Mouse (Mus musculus) lung, postnatal 0 days (tissue): ENCODE data around the gene Gatad2a. TPM values are rescaled to one million over a fixed set of nuclear protein-coding genes. Genes with fewer than 3 reads are reported as not detected.
A peak's percentile ranks its signal among the peaks of the same experiment; 100 is the strongest.

ENCODE experiments used
- ATAC-seq: fragments of 200-750 bp; cut with Nextera tagmentation; 2 replicates; pipeline ENCODE4 v1.8.0; 2017; ENCODE audit warnings: moderate library complexity
- DNase-seq: peaks from one replicate; pipeline ENCODE4 v3.0.0-alpha.2; 2016; ENCODE audit warnings: low spot score
- H3K27ac ChIP-seq: fragments of 300-500 bp; sonication (generic); 2 replicates; pipeline ENCODE4 v1.5.1; 2014; ENCODE audit warnings: antibody characterized with exemption, mild to moderate bottlenecking, low read length, mixed read lengths
- H3K27me3 ChIP-seq: fragments of 300-500 bp; sonication (generic); replicated peaks from 2 replicates; pipeline ENCODE4 v1.6.1; 2014; ENCODE audit warnings: low read length, mixed read lengths; ENCODE audit not compliant: insufficient read depth
- H3K36me3 ChIP-seq: fragments of 300-500 bp; sonication (generic); 2 replicates; pipeline ENCODE4 v1.6.1; 2014; ENCODE audit warnings: low read length, mixed read lengths; ENCODE audit not compliant: insufficient read depth
- H3K4me1 ChIP-seq: fragments of 300-500 bp; sonication (generic); 2 replicates; pipeline ENCODE4 v1.6.1; 2014; ENCODE audit warnings: antibody characterized with exemption, low read depth, low read length, mixed read lengths; ENCODE audit not compliant: insufficient read depth
- H3K4me2 ChIP-seq: fragments of 300-500 bp; sonication (generic); replicated peaks from 2 replicates; pipeline ENCODE4 v1.6.1; 2014; ENCODE audit warnings: low read depth, mild to moderate bottlenecking, low read length, moderate library complexity, mixed read lengths
- H3K4me3 ChIP-seq: fragments of 300-500 bp; sonication (generic); 2 replicates; pipeline ENCODE4 v1.5.1; 2014; ENCODE audit warnings: low read depth, low read length
- H3K9ac ChIP-seq: fragments of 300-500 bp; sonication (generic); replicated peaks from 2 replicates; pipeline ENCODE4 v1.6.1; 2014; ENCODE audit warnings: low read depth, mild to moderate bottlenecking
- H3K9me3 ChIP-seq: fragments of 300-500 bp; sonication (generic); 2 replicates; pipeline ENCODE4 v1.6.1; 2016; ENCODE audit warnings: low read length, mixed read lengths
- CTCF ChIP-seq: IDR thresholded peaks from 2 replicates; pipeline ENCODE4 v1.5.1; 2016; ENCODE audit warnings: antibody characterized with exemption, mild to moderate bottlenecking
- EP300 ChIP-seq: IDR thresholded peaks from 2 replicates; pipeline ENCODE4 v1.6.1; 2016; ENCODE audit warnings: antibody characterized with exemption, mild to moderate bottlenecking, control low read depth
- WGBS: fragments of 180-500 bp; shearing (Covaris S2); extraction: QIAGEN DNeasy Blood & Tissue Kit; methylation state at CpG from one replicate; pipeline ENCODE4 v1.1.7; 2014; 5-methylcytosine and 5-hydroxymethylcytosine counted together
- polyA plus RNA-seq: library from polyadenylated mRNA; unstranded; fragments of >200 nt; fragmentation: Nextera tagmentation; extraction: Ambion mirVana; gene quantifications from 2 replicates; pipeline ENCODE4 v1.2.1, GENCODE M21; 2015

Gene Gatad2a
- polyA plus RNA-seq, 1 experiment from 2014 or later, result 40.9 TPM

GRCm38 (mm10) chr8:69895772-69896451 is 100.3 kb downstream of the Gatad2a start:
- Histone ChIP-seq H3K27me3 (no peaks in the 10 kb centered on the region), H3K27ac (no peak overlapping the region), H3K4me3 (no peak overlapping the region), H3K4me2 (no peak overlapping the region), H3K9ac (no peak overlapping the region), H3K9me3 (no peaks in the 10 kb centered on the region), H3K4me1 (peaks cover 7% of the 10 kb centered on the region; the same call in 1 of the 2 replicates), H3K36me3 (no peaks in the 10 kb centered on the region)
- ATAC-seq (no peak), DNase-seq (no peak)
- no peak for TF ChIP-seq CTCF
- no peak for TF ChIP-seq EP300
- WGBS, result 72% methylated on average over 4 of the region's 4 CpGs

GRCm38 (mm10) chr8:69894836-69895332 is 101.3 kb downstream of the Gatad2a start:
- Histone ChIP-seq H3K4me1 (no peaks in the 10 kb centered on the region), H3K9me3 (no peaks in the 10 kb centered on the region), H3K27me3 (peaks cover under 1% of the 10 kb centered on the region; the same call in 1 of the 2 replicates), H3K9ac (no peak overlapping the region), H3K4me2 (no peak overlapping the region), H3K36me3 (no peaks in the 10 kb centered on the region), H3K27ac (no peak overlapping the region), H3K4me3 (no peak overlapping the region)
- ATAC-seq (no peak), DNase-seq (no peak)
- WGBS, result 66% methylated on average over 6 of the region's 6 CpGs
- TF ChIP-seq EP300 (no peak), CTCF (no peak)

- Histone ChIP-seq H3K4me1 (peaks cover 2% of the 10 kb centered on the region; the same call in 1 of the 2 replicates), H3K27ac (no peak overlapping the region), H3K27me3 (peaks cover 11% of the 10 kb centered on the region), H3K4me3 (no peak overlapping the region), H3K9me3 (no peaks in the 10 kb centered on the region), H3K4me2 (no peak overlapping the region), H3K9ac (no peak overlapping the region), H3K36me3 (no peaks in the 10 kb centered on the region)
- ATAC-seq (peak; percentile 63), DNase-seq (peak; percentile 79)
- TF ChIP-seq EP300 (no peak), CTCF (peak; percentile 74)
- 43% methylated on average over 17 of the region's 17 CpGs for WGBS
Observed at GRCm38 (mm10) chr8:69893863-69894262, 102.3 kb downstream of the Gatad2a start.

- Histone ChIP-seq H3K9me3 (no peaks in the 10 kb centered on the region), H3K9ac (no peak overlapping the region), H3K27ac (no peak overlapping the region), H3K4me1 (peaks cover 7% of the 10 kb centered on the region; the same call in 1 of the 2 replicates), H3K4me3 (no peak overlapping the region), H3K27me3 (peaks cover 41% of the 10 kb centered on the region), H3K36me3 (no peaks in the 10 kb centered on the region), H3K4me2 (no peak overlapping the region)
- peak; percentile 79 for TF ChIP-seq CTCF
- no peak for TF ChIP-seq EP300
- WGBS, result 34% methylated on average over 19 of the region's 19 CpGs
- DNase-seq (peak; percentile 54), ATAC-seq (no peak)
Observed at GRCm38 (mm10) chr8:69890813-69891241, 105.4 kb downstream of the Gatad2a start.

- Histone ChIP-seq H3K4me1 (peaks cover 7% of the 10 kb centered on the region; the same call in 1 of the 2 replicates), H3K9me3 (no peaks in the 10 kb centered on the region), H3K4me2 (peak overlapping the region; percentile 49), H3K9ac (no peak overlapping the region), H3K4me3 (peak overlapping the region; percentile 8; the same call in 1 of the 2 replicates), H3K36me3 (no peaks in the 10 kb centered on the region), H3K27me3 (peaks cover 60% of the 10 kb centered on the region), H3K27ac (no peak overlapping the region)
- 4% methylated on average over 23 of the region's 32 CpGs for WGBS
- ATAC-seq (peak; percentile 16; the same call in 1 of the 2 replicates), DNase-seq (no peak)
- TF ChIP-seq EP300 (no peak), CTCF (no peak)
Observed at GRCm38 (mm10) chr8:69888902-69889301, 107.3 kb downstream of the Gatad2a start.

- no peaks in the 10 kb centered on the region for H3K36me3 ChIP-seq
- ATAC-seq, result peak; percentile 56
- H3K4me1 ChIP-seq, result peaks cover 7% of the 10 kb centered on the region; the same call in 1 of the 2 replicates
- TF ChIP-seq CTCF (no peak), EP300 (no peak)
- H3K27me3 ChIP-seq, result peaks cover 65% of the 10 kb centered on the region
- H3K27ac ChIP-seq, result no peak overlapping the region
- H3K4me2 ChIP-seq, result peak overlapping the region; percentile 49
- no peak overlapping the region for H3K9ac ChIP-seq
- peak overlapping the region; percentile 8; the same call in 1 of the 2 replicates for H3K4me3 ChIP-seq
- no peaks in the 10 kb centered on the region for H3K9me3 ChIP-seq
- DNase-seq, result peak; percentile 38
- WGBS, result 7% methylated on average over 24 of the region's 24 CpGs
Observed at GRCm38 (mm10) chr8:69888244-69888866, 107.8 kb downstream of the Gatad2a start.
